Mouse (Mus musculus) hindbrain, embryonic 11.5 days (tissue): ENCODE results near the gene Tmod2. TPM values are rescaled to one million over a fixed set of nuclear protein-coding genes. Genes with fewer than 3 reads are reported as not detected.

Experiments
- ATAC-seq: fragments of 200-750 bp; cut with Nextera tagmentation; 2 replicates; pipeline ENCODE4 v1.8.0; 2017; ENCODE audit warnings: mild to moderate bottlenecking, moderate TSS enrichment, moderate library complexity; ENCODE audit not compliant: low FRiP score
- DNase-seq: peaks from one replicate; pipeline ENCODE4 v3.0.0-alpha.2; 2015; ENCODE audit warnings: low spot score
- H3K27ac ChIP-seq: fragments of 300-500 bp; sonication (generic); 2 replicates; pipeline ENCODE4 v1.5.1; 2014; ENCODE audit warnings: mild to moderate bottlenecking, low read depth, low read length
- H3K27me3 ChIP-seq: fragments of 300-500 bp; sonication (generic); 2 replicates; pipeline ENCODE4 v1.6.1; 2014; ENCODE audit warnings: mild to moderate bottlenecking, low read length, moderate library complexity, mixed read lengths; ENCODE audit not compliant: control insufficient read depth, insufficient read depth
- H3K36me3 ChIP-seq: fragments of 300-500 bp; sonication (generic); 2 replicates; pipeline ENCODE4 v1.6.1; 2014; ENCODE audit warnings: mild to moderate bottlenecking, low read length, moderate library complexity, mixed read lengths; ENCODE audit not compliant: control insufficient read depth, insufficient read depth
- H3K4me1 ChIP-seq: fragments of 300-500 bp; sonication (generic); replicated peaks from 2 replicates; pipeline ENCODE4 v1.6.1; 2014; ENCODE audit warnings: low read length, mixed read lengths; ENCODE audit not compliant: control insufficient read depth, insufficient read depth
- H3K4me2 ChIP-seq: fragments of 300-500 bp; sonication (generic); replicated peaks from 2 replicates; pipeline ENCODE4 v1.6.1; 2014; ENCODE audit warnings: mild to moderate bottlenecking, low read depth, low read length
- H3K4me3 ChIP-seq: fragments of 300-500 bp; sonication (generic); 2 replicates; pipeline ENCODE4 v1.5.1; 2014; ENCODE audit warnings: low read depth, low read length
- H3K9ac ChIP-seq: fragments of 300-500 bp; sonication (generic); 2 replicates; pipeline ENCODE4 v1.6.1; 2014; ENCODE audit warnings: low read depth, low read length
- H3K9me3 ChIP-seq: fragments of 300-500 bp; sonication (generic); 2 replicates; pipeline ENCODE4 v1.6.1; 2016; ENCODE audit warnings: low read length; ENCODE audit not compliant: control insufficient read depth
- WGBS: fragments of 180-500 bp; shearing (Covaris S2); extraction: QIAGEN DNeasy Blood & Tissue Kit; methylation state at CpG from one replicate; pipeline ENCODE4 v1.1.7; 2014; 5-methylcytosine and 5-hydroxymethylcytosine counted together
- polyA plus RNA-seq: library from polyadenylated mRNA; unstranded; fragments of >200 nt; fragmentation: Nextera tagmentation; extraction: Ambion mirVana; gene quantifications from 2 replicates; pipeline ENCODE4 v1.2.1, GENCODE M21; 2014

Gene Tmod2
- polyA plus RNA-seq, 1 experiment from 2014 or later: 75.7 TPM

DNA sequence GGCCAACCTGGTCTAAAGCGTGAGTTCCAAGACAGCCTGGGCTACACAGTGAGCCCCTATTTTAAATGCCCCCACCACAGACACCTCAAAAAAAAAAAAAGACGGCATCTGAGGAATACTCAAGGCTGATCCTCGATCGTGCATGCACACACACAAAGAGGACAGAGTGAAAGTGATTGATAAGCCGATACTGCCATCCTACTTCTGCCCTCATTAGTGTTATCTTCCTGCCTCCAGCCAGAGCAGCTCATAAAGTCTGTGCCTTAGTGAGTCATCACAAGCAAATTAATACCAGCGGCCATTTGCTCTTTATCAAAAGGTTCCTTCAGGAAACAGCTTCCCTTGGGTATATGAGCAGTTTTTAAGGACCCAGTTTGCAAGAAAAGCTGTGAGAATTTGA is 47.5 kb downstream of the Tmod2 start:
- no peak for DNase-seq
- Histone ChIP-seq H3K27me3 (no peaks in the 10 kb centered on the region), H3K4me2 (no peak overlapping the region), H3K4me1 (no peaks in the 10 kb centered on the region), H3K27ac (no peak overlapping the region), H3K9me3 (no peaks in the 10 kb centered on the region), H3K9ac (no peak overlapping the region), H3K4me3 (no peak overlapping the region), H3K36me3 (no peaks in the 10 kb centered on the region)
- 85% methylated on average over 6 of the region's 6 CpGs for WGBS
- ATAC-seq: no peak

- DNase-seq (peak; percentile 10), ATAC-seq (no peak)
- no peaks in the 10 kb centered on the region for H3K4me1 ChIP-seq
- 49% methylated on average over 2 of the region's 2 CpGs for WGBS
- H3K9ac ChIP-seq: no peak overlapping the region
- H3K27me3 ChIP-seq: no peaks in the 10 kb centered on the region
- H3K27ac ChIP-seq: no peak overlapping the region
- no peaks in the 10 kb centered on the region for H3K36me3 ChIP-seq
- no peak overlapping the region for H3K4me2 ChIP-seq
- H3K9me3 ChIP-seq: no peaks in the 10 kb centered on the region
- H3K4me3 ChIP-seq: no peak overlapping the region
Measured at GRCm38 (mm10) chr9:75563176-75563575, 47.9 kb downstream of the Tmod2 start.

- ATAC-seq (no peak), DNase-seq (no peak)
- WGBS: 87% methylated on average over 13 of the region's 13 CpGs
- Histone ChIP-seq H3K4me1 (no peaks in the 10 kb centered on the region), H3K27me3 (no peaks in the 10 kb centered on the region), H3K27ac (no peak overlapping the region), H3K4me2 (no peak overlapping the region), H3K36me3 (no peaks in the 10 kb centered on the region), H3K4me3 (no peak overlapping the region), H3K9ac (no peak overlapping the region), H3K9me3 (no peaks in the 10 kb centered on the region)
Measured at GRCm38 (mm10) chr9:75561040-75561669, 50.0 kb downstream of the Tmod2 start.

DNA sequence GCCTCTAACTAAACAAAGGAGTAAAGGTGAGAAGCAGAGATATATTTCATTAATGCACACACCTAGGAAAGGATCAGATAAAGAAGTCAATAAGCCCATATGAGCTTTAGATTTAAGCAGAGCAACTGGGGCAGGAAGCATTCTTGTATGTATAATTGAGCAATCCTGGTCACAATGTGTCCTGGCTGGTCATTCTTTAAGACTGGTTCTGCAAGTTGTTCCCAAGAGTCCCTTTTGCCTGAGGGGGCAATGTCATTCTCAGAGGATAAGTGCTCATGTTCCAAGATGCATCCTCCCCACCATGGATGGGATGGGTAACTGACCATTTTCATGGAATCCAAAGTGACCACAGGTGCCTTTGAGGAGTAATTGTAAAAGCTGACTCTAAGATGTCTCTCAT is 50.8 kb downstream of the Tmod2 start:
- Histone ChIP-seq H3K4me3 (no peak overlapping the region), H3K4me2 (no peak overlapping the region), H3K9me3 (no peaks in the 10 kb centered on the region), H3K27me3 (no peaks in the 10 kb centered on the region), H3K27ac (no peak overlapping the region), H3K9ac (no peak overlapping the region), H3K4me1 (no peaks in the 10 kb centered on the region), H3K36me3 (no peaks in the 10 kb centered on the region)
- ATAC-seq (no peak), DNase-seq (no peak)

DNA sequence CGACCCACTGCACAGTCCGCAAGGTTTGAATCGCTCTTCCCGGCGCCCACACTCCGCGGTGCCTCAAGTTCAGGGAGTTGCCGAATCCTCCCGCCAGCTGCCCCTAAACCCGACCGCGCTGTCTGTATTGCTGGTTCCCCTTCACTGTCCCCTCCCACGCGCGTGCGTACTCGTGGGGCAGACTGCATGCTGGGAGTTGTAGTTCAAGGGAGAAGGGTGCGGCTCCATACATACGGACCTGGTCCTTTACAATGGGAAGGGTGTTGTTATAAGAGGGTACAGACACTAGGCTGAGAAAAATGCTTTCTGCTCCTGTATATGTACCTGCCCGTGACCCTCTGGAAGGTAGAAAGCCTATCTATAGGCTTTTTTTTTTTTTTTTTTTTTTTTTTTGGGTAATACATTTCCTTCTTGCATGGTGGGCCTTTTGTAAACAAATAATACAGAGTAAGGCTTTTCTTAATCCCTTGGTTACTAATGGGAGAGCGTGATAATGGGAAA is 51.6 kb downstream of the Tmod2 start, which contains the start of gene Tmod3:
Gene Tmod3 (minus strand): TSS at position 146 of the 501 bp plus-strand sequence.
- no peaks in the 10 kb centered on the region for H3K36me3 ChIP-seq
- no peaks in the 10 kb centered on the region for H3K9me3 ChIP-seq
- H3K9ac ChIP-seq: peak within 1 kb of the TSS; percentile 74
- WGBS: 3% methylated on average over 21 of the region's 21 CpGs
- no peaks in the 10 kb centered on the region for H3K27me3 ChIP-seq
- H3K4me2 ChIP-seq: peak within 1 kb of the TSS; percentile 61
- H3K4me1 ChIP-seq: no peaks in the 10 kb centered on the region
- H3K27ac ChIP-seq: peak within 1 kb of the TSS; percentile 77; the same call in 1 of the 2 replicates
- ATAC-seq (peak; percentile 98), DNase-seq (peak; percentile 97)
- peak within 1 kb of the TSS; percentile 84 for H3K4me3 ChIP-seq

DNA sequence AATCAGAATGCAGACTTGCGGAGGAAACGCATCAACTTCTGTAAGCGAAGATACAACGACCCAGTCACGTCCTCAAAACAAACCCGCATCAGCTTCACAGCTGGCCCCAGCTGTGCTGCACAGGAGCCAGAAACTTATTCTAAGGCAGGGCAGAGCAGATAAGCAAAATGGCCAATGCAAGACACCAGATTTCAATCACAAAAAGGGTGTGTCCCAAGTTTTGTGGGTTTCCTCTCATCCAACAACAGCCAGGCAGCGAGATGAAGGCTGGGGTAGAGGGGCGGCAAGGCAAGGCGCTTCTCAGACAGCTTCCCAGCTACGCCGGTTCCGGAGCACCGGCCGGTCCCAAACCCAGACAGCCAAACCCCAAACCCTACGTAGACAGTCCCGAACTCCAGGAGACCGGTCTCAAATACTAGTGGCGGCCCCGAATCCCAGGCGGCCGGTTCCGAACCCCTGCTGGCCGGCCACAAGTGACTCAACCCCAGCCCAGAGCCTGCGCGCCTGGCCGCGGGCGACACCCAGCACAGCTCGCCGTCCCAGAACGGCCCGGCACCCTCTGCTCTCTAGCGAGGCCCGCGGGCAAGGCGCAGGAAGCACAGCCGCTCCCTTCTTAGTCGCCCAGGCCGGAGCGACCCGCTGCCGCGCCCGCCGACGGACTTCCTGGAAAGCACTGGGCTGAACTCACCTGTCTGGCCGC is 52.2 kb downstream of the Tmod2 start:
- no peak for DNase-seq

GRCm38 (mm10) chr9:75558360-75558759 is 52.8 kb downstream of the Tmod2 start:
- Histone ChIP-seq H3K9me3 (no peaks in the 10 kb centered on the region), H3K4me1 (no peaks in the 10 kb centered on the region), H3K9ac (peak overlapping the region; percentile 74), H3K27me3 (no peaks in the 10 kb centered on the region), H3K4me2 (peak overlapping the region; percentile 61), H3K4me3 (peak overlapping the region; percentile 84), H3K27ac (no peak overlapping the region), H3K36me3 (no peaks in the 10 kb centered on the region)
- no peak for ATAC-seq
- DNase-seq: no peak
- 31% methylated on average over 3 of the region's 3 CpGs for WGBS

More for the DNA sequence above, 52.2 kb downstream of the Tmod2 start:
- 1% methylated on average over 47 of the region's 47 CpGs for WGBS
- Histone ChIP-seq H3K9ac (peak overlapping the region; percentile 74), H3K27me3 (no peaks in the 10 kb centered on the region), H3K36me3 (no peaks in the 10 kb centered on the region), H3K4me2 (peak overlapping the region; percentile 61), H3K4me3 (peak overlapping the region; percentile 84), H3K27ac (peak overlapping the region; percentile 77; the same call in 1 of the 2 replicates), H3K9me3 (no peaks in the 10 kb centered on the region), H3K4me1 (no peaks in the 10 kb centered on the region)
- peak; percentile 89 for ATAC-seq

DNA sequence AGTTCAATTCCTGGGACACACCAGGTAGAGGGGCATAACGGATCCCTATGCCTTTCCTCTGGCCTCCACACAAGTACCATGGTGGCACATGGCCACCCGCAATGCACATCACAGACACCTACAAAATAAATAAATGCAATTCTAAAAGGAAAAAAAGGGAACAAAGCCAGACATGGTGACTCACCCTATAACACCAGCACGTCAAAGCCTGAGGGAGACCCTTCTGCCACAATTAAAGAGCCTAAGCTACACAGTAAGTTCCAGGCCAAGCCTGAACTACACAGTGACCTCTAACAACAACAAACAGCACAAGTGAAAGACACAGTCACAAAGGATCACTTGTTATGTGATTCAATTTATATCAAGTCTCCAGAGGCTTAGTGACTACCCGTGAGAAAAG is 57.4 kb downstream of the Tmod2 start:
- WGBS: 68% methylated on average over 4 of the region's 4 CpGs
- Histone ChIP-seq H3K27ac (no peak overlapping the region), H3K4me2 (no peak overlapping the region), H3K4me3 (no peak overlapping the region), H3K36me3 (no peaks in the 10 kb centered on the region), H3K27me3 (no peaks in the 10 kb centered on the region), H3K9ac (no peak overlapping the region), H3K4me1 (no peaks in the 10 kb centered on the region), H3K9me3 (no peaks in the 10 kb centered on the region; the same call in 1 of the 2 replicates)
- no peak for ATAC-seq
- DNase-seq: no peak

DNA sequence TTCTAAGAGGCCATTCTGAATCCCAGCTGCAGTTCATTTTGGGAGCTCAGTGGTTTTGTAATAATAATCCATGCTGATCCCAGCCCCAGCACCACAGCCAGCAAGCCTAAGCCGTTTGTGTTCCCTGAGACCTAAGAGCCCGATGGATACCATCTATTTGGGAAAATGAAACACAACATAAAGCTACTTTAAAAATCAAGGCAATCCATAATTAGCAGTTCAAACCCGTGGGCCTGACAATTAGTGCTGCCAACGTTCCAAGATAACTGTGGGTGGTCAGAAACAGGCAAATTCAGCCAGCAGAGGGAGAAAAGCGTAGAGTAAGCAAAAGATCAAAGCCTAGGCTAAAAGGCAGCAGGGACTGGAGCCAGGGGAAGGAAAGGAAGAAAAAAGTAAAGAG is 59.8 kb downstream of the Tmod2 start:
- Histone ChIP-seq H3K27ac (no peak overlapping the region), H3K4me3 (no peak overlapping the region), H3K4me1 (no peaks in the 10 kb centered on the region), H3K9me3 (no peaks in the 10 kb centered on the region; the same call in 1 of the 2 replicates), H3K4me2 (no peak overlapping the region), H3K36me3 (no peaks in the 10 kb centered on the region), H3K9ac (no peak overlapping the region), H3K27me3 (no peaks in the 10 kb centered on the region)
- ATAC-seq (no peak), DNase-seq (no peak)
- WGBS: 60% methylated on average over 5 of the region's 5 CpGs
